ENCODE assay signal across 8 mouse cellular contexts in the genomic region with DNA sequence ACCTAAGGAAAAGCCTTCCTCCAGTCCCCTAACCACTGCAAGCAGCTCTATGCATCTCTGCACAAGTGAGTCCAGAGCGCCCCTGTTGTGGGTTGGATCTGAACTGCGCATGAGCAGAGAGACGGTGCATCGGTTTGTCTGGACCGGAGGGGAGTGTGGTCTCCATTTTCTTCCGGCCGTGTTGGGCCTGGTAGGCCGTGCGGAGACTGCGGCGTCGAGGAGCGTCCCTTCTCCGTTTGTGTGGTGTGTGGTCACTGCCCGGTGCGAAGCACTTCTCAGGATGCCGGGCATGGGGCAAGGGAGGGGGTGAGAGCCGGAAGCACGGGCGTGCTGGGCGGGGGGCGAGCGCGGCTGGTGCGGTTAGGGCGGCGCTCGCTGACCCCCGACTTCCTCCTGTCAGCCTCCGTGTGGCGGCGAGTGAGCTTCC. TPM values are rescaled to one million over a fixed set of nuclear protein-coding genes. Genes with fewer than 3 reads are reported as not detected.
A peak's percentile ranks its signal among the peaks of the same experiment; 100 is the strongest.
DNase-seq lines count a peak whose midpoint lies in the region; ATAC-seq lines count a peak whose summit lies in the region.
"Not testable (repeated sequence)": the region's sequence is repeated elsewhere in the genome, so short reads cannot be mapped to it uniquely, and the experiment has no call there.

A gene (plus strand): TSS at position 124 of the 427 bp plus-strand sequence.

- not testable (repeated sequence) for H3K4me1 ChIP-seq in hindbrain, embryonic 15.5 days (replicated peaks)

- peak within 1 kb of the TSS; percentile 49 for H3K4me3 ChIP-seq in hindbrain, embryonic 15.5 days

- H3K4me2 ChIP-seq in hindbrain, embryonic 15.5 days: peak within 1 kb of the TSS; percentile 55

- DNase-seq in WW6 (ENCODE audit: low read depth, low spot score): peak; percentile 45
- DNase-seq in cerebellum, postnatal 4 days (ENCODE audit: low spot score in 2 of 2): peak; percentile 26 to 72
- peak; percentile 69 for DNase-seq in gastrocnemius, adult 18-20 months (ENCODE audit: low spot score)
- DNase-seq in layer of hippocampus, postnatal 36 days: peak; percentile 83 to 87
- DNase-seq in lung, postnatal 25 days (ENCODE audit: low spot score): peak; percentile 76
- peak; percentile 68 for DNase-seq in retina, adult 2 months (ENCODE audit: low read depth, low spot score)
- peak; percentile 80 for DNase-seq in thymus, postnatal 25 days

- peak within 1 kb of the TSS; percentile 83 for H3K27ac ChIP-seq in hindbrain, embryonic 15.5 days (replicated peaks)

- peak; percentile 100 for ATAC-seq in hindbrain, embryonic 15.5 days (ENCODE audit: low FRiP score, low read depth)

- not testable (repeated sequence) for H3K9me3 ChIP-seq in hindbrain, embryonic 15.5 days

- not testable (repeated sequence) for H3K36me3 ChIP-seq in hindbrain, embryonic 15.5 days

- WGBS in hindbrain, embryonic 15.5 days: under 1% methylated on average over 20 of the region's 32 CpGs

- H3K9ac ChIP-seq in hindbrain, embryonic 15.5 days: peak within 1 kb of the TSS; percentile 48

- not testable (repeated sequence) for H3K27me3 ChIP-seq in hindbrain, embryonic 15.5 days

RNA-seq across cellular contexts. Expression of the gene that starts here (rescaled TPM):
- total RNA-seq in gastrocnemius, adult 18-20 months (2021): 1 to 10 TPM; 2.9 to 4.4 TPM
- 7.6 and 8.5 TPM in 2 replicates for polyA plus RNA-seq in hindbrain, embryonic 15.5 days (2015; fragmentation: Nextera tagmentation; extraction: Ambion mirVana)
- total RNA-seq in layer of hippocampus, postnatal 36 days (2021): 10 to 100 TPM; 20.5 to 22.3 TPM

Comparison
In these comparisons a context has a peak if more than half of its experiments do, and no peak if none do; other contexts are left out.
1. Peak in every context shown above with its lines: DNase-seq, ATAC-seq, H3K4me3 ChIP-seq and H3K27ac ChIP-seq.